Mouse (Mus musculus) gastrocnemius, postnatal 4 days (tissue): ENCODE results near the gene Vps52. TPM values are rescaled to one million over a fixed set of nuclear protein-coding genes. Genes with fewer than 3 reads are reported as not detected.
A peak's percentile ranks its signal among the peaks of the same experiment; 100 is the strongest.
"Not testable (repeated sequence)": the region's sequence is repeated elsewhere in the genome, so short reads cannot be mapped to it uniquely, and the experiment has no call there.

Source experiments
- DNase-seq, 2 experiments: peaks; one replicate each; pipeline ENCODE4 v3.0.0; 2021 to 2022; ENCODE audit warnings: low spot score in 2 of 2, mixed read lengths in 2 of 2
- total RNA-seq, 2 experiments: library from RNA; stranded (reverse); gene quantifications; 2 replicates each; pipeline ENCODE4 v1.2.3; 2021

The Vps52 gene
- total RNA-seq, 2 experiments from 2014 or later, result 37.4 to 38.6 TPM

GRCm38 (mm10) chr17:33999341-34000149, 43.9 kb downstream of the Vps52 start:
- no peak for DNase-seq

GRCm38 (mm10) chr17:34000150-34000537, 44.5 kb downstream of the Vps52 start, which contains the start of gene H2-K1:
Gene H2-K1, minus strand, starts transcription at chr17:34000347.
- peak; percentile 57 to 77 for DNase-seq

- not testable (repeated sequence) for DNase-seq
Measured at GRCm38 (mm10) chr17:34000796-34001195, 45.2 kb downstream of the Vps52 start.

- DNase-seq, result no peak
Measured at GRCm38 (mm10) chr17:34003426-34003825, 47.8 kb downstream of the Vps52 start.

GRCm38 (mm10) chr17:34006570-34006969, 51.0 kb downstream of the Vps52 start:
- no peak for DNase-seq

- no peak for DNase-seq
Measured at GRCm38 (mm10) chr17:34010156-34010555, 54.5 kb downstream of the Vps52 start.

GRCm38 (mm10) chr17:34013436-34013835, 57.8 kb downstream of the Vps52 start:
- DNase-seq, result peak in 1 of 2 experiments; percentile 6

Other genes with a start within 250 kb of the Vps52 start
- 10 to 100 TPM; 67.5 to 67.8 TPM for gene March2, start 237.1 kb upstream of the Vps52 start, total RNA-seq
- gene Rab11b, start 195.3 kb upstream of the Vps52 start, total RNA-seq, result 100 to 1,000 TPM; 194 to 218 TPM
- gene Angptl4, start 174.0 kb upstream of the Vps52 start, total RNA-seq, result 10 to 100 TPM; 22.5 to 43.8 TPM
- 10 to 100 TPM; 31.6 to 33.4 TPM for gene Kank3, start 145.3 kb upstream of the Vps52 start, total RNA-seq
- gene Rps28, start 131.2 kb upstream of the Vps52 start, total RNA-seq, result 1,000 to 10,000 TPM; 1,603 to 1,661 TPM
- 100 to 1,000 TPM; 292 to 312 TPM for gene Ndufa7, start 131.2 kb upstream of the Vps52 start, total RNA-seq
- 10 to 100 TPM; 14.1 to 16.5 TPM for gene Cd320, start 112.7 kb upstream of the Vps52 start, total RNA-seq
- gene Gm7029, start 82.0 kb upstream of the Vps52 start, total RNA-seq, result not detected
- gene Kifc1, start 65.2 kb upstream of the Vps52 start, total RNA-seq, result 10 to 100 TPM; 16.5 to 18.9 TPM
- gene Platr17, start 50.7 kb upstream of the Vps52 start, total RNA-seq, result not detected
- 10 to 100 TPM; 21.9 to 24.9 TPM for gene Daxx, start 46.4 kb upstream of the Vps52 start, total RNA-seq
- gene Tapbp, start 39.9 kb upstream of the Vps52 start, total RNA-seq, result 10 to 100 TPM; 43.2 to 43.9 TPM
- 10 to 100 TPM; 24.9 to 26.8 TPM for gene Zbtb22, start 39.9 kb upstream of the Vps52 start, total RNA-seq
- 10 to 100 TPM; 43.2 to 48.4 TPM for gene Rgl2, start 26.3 kb upstream of the Vps52 start, total RNA-seq
- gene Pfdn6, start 15.5 kb upstream of the Vps52 start, total RNA-seq, result 10 to 100 TPM; 73.2 to 74.5 TPM
- gene Wdr46, start 15.2 kb upstream of the Vps52 start, total RNA-seq, result 10 to 100 TPM; 18.8 to 20.0 TPM
- 1 to 10 TPM; 3.8 to 4.5 TPM for gene B3galt4, start 4.3 kb upstream of the Vps52 start, total RNA-seq
- 100 to 1,000 TPM; 863 to 945 TPM for gene Rps18, start 189 bp downstream of the Vps52 start, total RNA-seq
- gene H2-K1, start 44.5 kb downstream of the Vps52 start, total RNA-seq, result 10 to 100 TPM; 38.8 to 51.5 TPM
- gene Ring1, start 68.9 kb downstream of the Vps52 start, total RNA-seq, result 10 to 100 TPM; 19.3 to 20.9 TPM
- gene H2-Ke6, start 72.2 kb downstream of the Vps52 start, total RNA-seq, result 10 to 100 TPM; 60.4 to 61.7 TPM
- 100 to 1,000 TPM in 1 of 2 experiments, 10 to 100 TPM in 1; 98.5 to 107 TPM for gene Slc39a7, start 75.9 kb downstream of the Vps52 start, total RNA-seq
- gene Rxrb, start 76.0 kb downstream of the Vps52 start, total RNA-seq, result 10 to 100 TPM; 43.6 to 49.4 TPM
- gene Col11a2, start 83.6 kb downstream of the Vps52 start, total RNA-seq, result 10 to 100 TPM; 45.4 to 77.3 TPM
- not detected for gene H2-Oa, start 136.5 kb downstream of the Vps52 start, total RNA-seq
- 1 to 10 TPM; 7.6 to 8.7 TPM for gene H2-DMa, start 163.7 kb downstream of the Vps52 start, total RNA-seq
- 100 to 1,000 TPM; 125 to 136 TPM for gene Brd2, start 166.8 kb downstream of the Vps52 start, total RNA-seq
- gene H2-DMb2, start 187.5 kb downstream of the Vps52 start, total RNA-seq, result under 1 TPM; 0.36 to 0.37 TPM
- 1 to 10 TPM in 1 of 2 experiments, under 1 TPM in 1; 0.70 to 1.4 TPM for gene H2-DMb1, start 197.3 kb downstream of the Vps52 start, total RNA-seq
- gene Tap1, start 231.7 kb downstream of the Vps52 start, total RNA-seq, result 1 to 10 TPM; 4.4 to 5.4 TPM
- 1 to 10 TPM; 1.6 to 4.1 TPM for gene Psmb9, start 232.0 kb downstream of the Vps52 start, total RNA-seq
- gene Psmb8, start 241.9 kb downstream of the Vps52 start, total RNA-seq, result 1 to 10 TPM; 4.3 to 6.1 TPM
- 1 to 10 TPM; 8.1 to 8.3 TPM for gene Tap2, start 247.7 kb downstream of the Vps52 start, total RNA-seq